17 mouse cellular contexts compared by ENCODE assay signal in the genomic region with DNA sequence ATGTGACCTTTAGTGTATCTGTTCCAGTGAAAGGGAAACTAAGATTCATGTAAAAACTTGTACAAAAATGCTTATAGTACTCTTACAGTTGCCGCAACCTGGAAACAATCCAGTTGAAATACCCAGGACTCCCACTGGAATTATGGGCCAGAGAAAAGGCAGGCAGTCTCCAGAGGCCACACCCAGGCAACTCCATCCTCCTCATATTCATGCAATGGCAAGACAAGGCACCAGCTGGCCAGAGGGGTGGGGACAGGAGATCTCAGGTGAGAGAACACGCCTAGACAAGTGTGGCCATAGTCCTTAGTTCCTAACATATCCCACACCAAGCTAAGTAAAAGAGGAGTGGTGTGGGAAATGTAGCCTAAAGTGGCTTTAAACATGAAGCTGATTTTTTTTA. TPM values are rescaled to one million over a fixed set of nuclear protein-coding genes. Genes with fewer than 3 reads are reported as not detected.
A peak's percentile ranks its signal among the peaks of the same experiment; 100 is the strongest.
DNase-seq lines count a peak whose midpoint lies in the region; ATAC-seq and TF ChIP-seq lines count a peak whose summit lies in the region.
"Had no signal": no experiment of that assay in that cellular context is flagged by ENCODE, and none has a peak within 500 bp of the region (broad histone marks: within the 10 kb centered on the region; RNA-seq: fewer than 3 reads in every experiment).

No protein-coding gene starts in this region.

- ATAC-seq in heart, embryonic 14.5 days (ENCODE audit: insufficient number of reproducible peaks, insufficient read depth, low FRiP score, low read depth) = no peak
- ATAC-seq in megakaryocyte, adult 5-6 weeks (ENCODE audit: poor library complexity, severe bottlenecking) = no peak
- peak; percentile 34; the same call in 1 of the 2 replicates for ATAC-seq in stomach, postnatal 0 days (ENCODE audit: low FRiP score, low TSS enrichment)
- ATAC-seq: hindbrain, embryonic 16.5 days; midbrain, embryonic 16.5 days had no signal

- peaks cover 83% of the 10 kb centered on the region for H3K36me3 ChIP-seq in heart, embryonic 14.5 days (ENCODE audit: control insufficient read depth, insufficient read depth, low read length)
- peaks cover 86% of the 10 kb centered on the region for H3K36me3 ChIP-seq in heart, embryonic 10.5 days
- H3K36me3 ChIP-seq in megakaryocyte, embryonic 14.5 days (replicated peaks; ENCODE audit: low read length) = peaks cover 91% of the 10 kb centered on the region
- peaks cover 21% of the 10 kb centered on the region for H3K36me3 ChIP-seq in stomach, postnatal 0 days (ENCODE audit: control insufficient read depth, insufficient read depth, low read length)

- H3K4me1 ChIP-seq in heart, embryonic 14.5 days (ENCODE audit: control insufficient read depth in 2 of 2, insufficient read depth in 2 of 2, low read length in 2 of 2) = peaks cover 27 to 57% of the 10 kb centered on the region in 2 experiments
- peaks cover 64% of the 10 kb centered on the region for H3K4me1 ChIP-seq in heart, embryonic 10.5 days
- peaks cover 73% of the 10 kb centered on the region for H3K4me1 ChIP-seq in megakaryocyte, embryonic 14.5 days
- H3K4me1 ChIP-seq in embryonic fibroblast, embryonic 13.5 days (ENCODE audit: control insufficient read depth, insufficient read depth, low read length) = peaks cover 18% of the 10 kb centered on the region
- peaks cover 7% of the 10 kb centered on the region for H3K4me1 ChIP-seq in stomach, postnatal 0 days (replicated peaks; ENCODE audit: control insufficient read depth, insufficient read depth)

- no peak for TF ChIP-seq POLR2A in embryonic fibroblast, embryonic 13.5 days (IDR thresholded peaks at IDR 0.05; ENCODE audit: low read depth, low read length)

- WGBS in heart, embryonic 14.5 days = 70% methylated on average over 2 of the region's 2 CpGs
- 81% methylated on average over 2 of the region's 2 CpGs for WGBS in heart, embryonic 10.5 days
- 37% methylated on average over 2 of the region's 2 CpGs for WGBS in stomach, postnatal 0 days

- DNase-seq in heart, embryonic 10.5 days (ENCODE audit: low spot score) = no peak
- DNase-seq in stomach, postnatal 0 days (ENCODE audit: low spot score) = no peak
- no peak for DNase-seq in kidney, adult 18-20 months
- DNase-seq: adrenal gland, postnatal 14 days; cerebellum, postnatal 25 days; gastrocnemius, postnatal 36 days; kidney, postnatal 14 days; right cerebral cortex, adult 18-20 months had no signal

- H3K27me3 ChIP-seq in heart, embryonic 14.5 days (ENCODE audit: control insufficient read depth, insufficient read depth, low read length) = no peaks in the 10 kb centered on the region
- no peaks in the 10 kb centered on the region for H3K27me3 ChIP-seq in heart, embryonic 10.5 days (ENCODE audit: insufficient read depth, poor library complexity, severe bottlenecking)
- no peaks in the 10 kb centered on the region for H3K27me3 ChIP-seq in megakaryocyte, embryonic 14.5 days (replicated peaks)
- H3K27me3 ChIP-seq in stomach, postnatal 0 days (ENCODE audit: control insufficient read depth, insufficient read depth, low read length) = no peaks in the 10 kb centered on the region
- H3K27me3 ChIP-seq: embryonic facial prominence, embryonic 13.5 days; limb, embryonic 12.5 days had no signal

- H3K4me3 ChIP-seq in heart, embryonic 14.5 days (ENCODE audit: control insufficient read depth in 1 of 2, insufficient read depth in 1 of 2, low read depth in 1 of 2, low read length in 2 of 2) = no peak overlapping the region
- H3K4me3 ChIP-seq in heart, embryonic 10.5 days = no peak overlapping the region
- H3K4me3 ChIP-seq in megakaryocyte, embryonic 14.5 days (replicated peaks) = peak overlapping the region; percentile 59
- H3K4me3 ChIP-seq in embryonic fibroblast, embryonic 13.5 days (ENCODE audit: insufficient read depth, low read length) = no peak overlapping the region
- H3K4me3 ChIP-seq in stomach, postnatal 0 days (ENCODE audit: low read depth, low read length) = no peak overlapping the region
- H3K4me3 ChIP-seq: embryonic facial prominence, embryonic 13.5 days; limb, embryonic 12.5 days had no signal

- H3K27ac ChIP-seq in heart, embryonic 14.5 days (replicated peaks in 1 of 2; ENCODE audit: control insufficient read depth in 1 of 2, insufficient read depth in 1 of 2, low read depth in 2 of 2, low read length in 2 of 2) = peak overlapping the region in 1 of 2 experiments; percentile 21; a peak in 2 of 4 replicates
- H3K27ac ChIP-seq in heart, embryonic 10.5 days = no peak overlapping the region
- peak overlapping the region; percentile 3; the same call in 1 of the 2 replicates for H3K27ac ChIP-seq in embryonic fibroblast, embryonic 13.5 days (ENCODE audit: insufficient read depth, low read length)
- H3K27ac ChIP-seq in stomach, postnatal 0 days (replicated peaks) = no peak overlapping the region
- H3K27ac ChIP-seq: limb, embryonic 12.5 days had no signal

- H3K4me2 ChIP-seq in heart, embryonic 14.5 days (ENCODE audit: low read length) = peak overlapping the region; percentile 39; the same call in 1 of the 2 replicates
- H3K4me2 ChIP-seq in stomach, postnatal 0 days (replicated peaks; ENCODE audit: low read depth) = no peak overlapping the region
- H3K4me2 ChIP-seq: limb, embryonic 12.5 days had no signal

- H3K9ac ChIP-seq in heart, embryonic 14.5 days (ENCODE audit: low read length) = peak overlapping the region; percentile 45; the same call in 1 of the 2 replicates
- no peak overlapping the region for H3K9ac ChIP-seq in stomach, postnatal 0 days (ENCODE audit: low read length)
- H3K9ac ChIP-seq: limb, embryonic 12.5 days had no signal

- H3K9me3 ChIP-seq in heart, embryonic 14.5 days (ENCODE audit: control insufficient read depth, low read length) = no peaks in the 10 kb centered on the region
- no peaks in the 10 kb centered on the region for H3K9me3 ChIP-seq in heart, embryonic 10.5 days
- H3K9me3 ChIP-seq in megakaryocyte, embryonic 14.5 days = no peaks in the 10 kb centered on the region
- H3K9me3 ChIP-seq in stomach, postnatal 0 days (ENCODE audit: control insufficient read depth, low read length) = no peaks in the 10 kb centered on the region
- H3K9me3 ChIP-seq: embryonic facial prominence, embryonic 13.5 days; limb, embryonic 12.5 days had no signal

- TF ChIP-seq EP300 in stomach, postnatal 0 days (optimal IDR thresholded peaks at IDR 0.05) = peak; percentile 42

- TF ChIP-seq CTCF in embryonic fibroblast, embryonic 13.5 days (IDR thresholded peaks at IDR 0.05; ENCODE audit: borderline replicate concordance, insufficient read depth, low read length) = no peak
- no peak for TF ChIP-seq CTCF in stomach, postnatal 0 days (IDR thresholded peaks at IDR 0.05; ENCODE audit: low read depth)

RNA-seq across cellular contexts. Expression of a gene that starts 6.5 kb away (rescaled TPM):
- 40.4 and 42.0 TPM in 2 replicates for polyA plus RNA-seq in heart, embryonic 14.5 days (2014; fragmentation: Nextera tagmentation; extraction: Ambion mirVana)
- 66.5 and 98.2 TPM in 2 replicates for polyA plus RNA-seq in heart, embryonic 10.5 days (2016; fragmentation: Nextera tagmentation; extraction: Ambion mirVana)
- 3.2 and 11.7 TPM in 2 replicates for polyA plus RNA-seq in megakaryocyte, embryonic 14.5 days (2012; ENCODE audit: insufficient read depth, low replicate concordance)
- total RNA-seq in megakaryocyte, adult 5-6 weeks (2015) = 62.0 and 67.7 TPM in 2 replicates
- total RNA-seq in megakaryocyte, adult 5-6 weeks (2017) = 48.9 and 57.9 TPM in 2 replicates
- 44.1 and 53.6 TPM in 2 replicates for polyA plus RNA-seq in embryonic fibroblast, embryonic 13.5 days (2011; ENCODE audit: insufficient read length, low read depth, missing spikeins)
- 37.5 and 41.6 TPM in 2 replicates for polyA plus RNA-seq in stomach, postnatal 0 days (2015; fragmentation: Nextera tagmentation; extraction: Ambion mirVana)

RNA-seq across cellular contexts. Expression of a gene that starts 13.9 kb away (rescaled TPM):
- polyA plus RNA-seq in heart, embryonic 14.5 days (2014; fragmentation: Nextera tagmentation; extraction: Ambion mirVana) = 7.1 and 7.9 TPM in 2 replicates
- 13.0 and 14.9 TPM in 2 replicates for polyA plus RNA-seq in heart, embryonic 10.5 days (2016; fragmentation: Nextera tagmentation; extraction: Ambion mirVana)
- polyA plus RNA-seq in megakaryocyte, embryonic 14.5 days (2012; ENCODE audit: insufficient read depth, low replicate concordance) = 8.2 and 25.4 TPM in 2 replicates
- total RNA-seq in megakaryocyte, adult 5-6 weeks (2015) = 0.16 and 0.32 TPM in 2 replicates
- total RNA-seq in megakaryocyte, adult 5-6 weeks (2017) = 0.40 and 0.69 TPM in 2 replicates
- polyA plus RNA-seq in embryonic fibroblast, embryonic 13.5 days (2011; ENCODE audit: insufficient read length, low read depth, missing spikeins) = 13.0 and 18.5 TPM in 2 replicates
- 6.8 and 7.0 TPM in 2 replicates for polyA plus RNA-seq in stomach, postnatal 0 days (2015; fragmentation: Nextera tagmentation; extraction: Ambion mirVana)

RNA-seq across cellular contexts. Expression of a gene that starts 20.2 kb away (rescaled TPM):
- polyA plus RNA-seq in heart, embryonic 14.5 days (2014; fragmentation: Nextera tagmentation; extraction: Ambion mirVana) = 1.9 and 3.1 TPM in 2 replicates
- polyA plus RNA-seq in heart, embryonic 10.5 days (2016; fragmentation: Nextera tagmentation; extraction: Ambion mirVana) = 0.53 and 0.71 TPM in 2 replicates
- 3.3 TPM in 1 of 2 replicates, not detected in the other for polyA plus RNA-seq in megakaryocyte, embryonic 14.5 days (2012; ENCODE audit: insufficient read depth, low replicate concordance)
- not detected in 2 replicates for total RNA-seq in megakaryocyte, adult 5-6 weeks (2015)
- 0.04 and 0.15 TPM in 2 replicates for total RNA-seq in megakaryocyte, adult 5-6 weeks (2017)
- polyA plus RNA-seq in embryonic fibroblast, embryonic 13.5 days (2011; ENCODE audit: insufficient read length, low read depth, missing spikeins) = 170 and 211 TPM in 2 replicates
- 5.4 and 6.3 TPM in 2 replicates for polyA plus RNA-seq in stomach, postnatal 0 days (2015; fragmentation: Nextera tagmentation; extraction: Ambion mirVana)

RNA-seq across cellular contexts. Expression of a gene that starts 45.4 kb away (rescaled TPM):
- polyA plus RNA-seq in heart, embryonic 14.5 days (2014; fragmentation: Nextera tagmentation; extraction: Ambion mirVana) = 0.08 and 0.15 TPM in 2 replicates
- polyA plus RNA-seq in heart, embryonic 10.5 days (2016; fragmentation: Nextera tagmentation; extraction: Ambion mirVana) = 0.11 TPM in 1 of 2 replicates, not detected in the other
- polyA plus RNA-seq in megakaryocyte, embryonic 14.5 days (2012; ENCODE audit: insufficient read depth, low replicate concordance) = 1.2 TPM in 1 of 2 replicates, not detected in the other
- 20.0 and 25.8 TPM in 2 replicates for total RNA-seq in megakaryocyte, adult 5-6 weeks (2015)
- 7.6 and 10.7 TPM in 2 replicates for total RNA-seq in megakaryocyte, adult 5-6 weeks (2017)
- not detected in 2 replicates for polyA plus RNA-seq in embryonic fibroblast, embryonic 13.5 days (2011; ENCODE audit: insufficient read length, low read depth, missing spikeins)
- 0.10 and 0.11 TPM in 2 replicates for polyA plus RNA-seq in stomach, postnatal 0 days (2015; fragmentation: Nextera tagmentation; extraction: Ambion mirVana)
- polyA plus RNA-seq: embryonic facial prominence, embryonic 13.5 days; limb, embryonic 12.5 days; midbrain, embryonic 16.5 days; neural tube, embryonic 14.5 days had no signal

Comparison
In these comparisons a context has a peak if more than half of its experiments do, and no peak if none do; other contexts are left out.
1. RNA of a gene that starts 20.2 kb away (polyA plus RNA-seq): 170 to 211 TPM in embryonic fibroblast, embryonic 13.5 days; 5.4 to 6.3 TPM in stomach, postnatal 0 days, 3.3 TPM in megakaryocyte, embryonic 14.5 days, 1.9 to 3.1 TPM in heart, embryonic 14.5 days and 0.53 to 0.71 TPM in heart, embryonic 10.5 days; every median in the first group is over 10 times any median in the second.